Mouse (Mus musculus): Measurements from ENCODE around the gene Gm10778. TPM values are rescaled to one million over a fixed set of nuclear protein-coding genes. Genes with fewer than 3 reads are reported as not detected.

The Gm10778 gene
- polyA plus RNA-seq, 1 experiment from 2014 or later, result 2.9 TPM

DNA sequence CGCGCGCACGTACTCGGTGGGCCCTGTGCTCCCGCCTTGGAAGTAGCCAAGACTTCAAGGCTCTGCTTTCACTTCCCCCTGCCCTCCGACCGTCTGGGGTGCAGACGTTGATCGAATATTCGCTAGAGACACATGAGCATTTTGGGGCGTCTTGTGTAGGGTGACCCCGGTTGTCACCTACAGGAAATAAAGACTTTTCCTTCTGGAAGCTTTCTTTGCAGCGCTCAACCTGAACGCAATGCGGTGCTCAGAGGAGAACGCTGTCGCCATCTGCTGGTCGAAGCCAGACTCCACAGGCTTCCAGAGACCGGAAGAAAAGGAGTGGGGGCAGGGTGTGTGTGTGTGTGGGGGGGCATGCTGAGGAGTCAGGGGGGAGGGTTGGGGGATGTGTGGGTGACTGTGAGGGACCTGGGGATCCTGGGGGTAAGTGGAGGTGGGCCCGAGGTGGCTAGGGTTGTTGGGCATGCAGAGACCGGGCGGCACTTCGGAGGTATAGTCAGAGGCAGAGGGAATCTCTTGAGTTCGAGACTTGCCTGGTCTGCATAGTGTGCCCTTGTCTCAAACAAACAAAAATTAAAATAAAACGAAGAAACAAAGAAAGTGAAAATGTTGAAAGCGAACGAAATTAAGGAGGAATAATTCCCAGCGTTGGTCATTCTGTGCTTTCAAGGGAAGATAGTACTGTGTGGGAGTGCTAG lies 43.7 kb upstream of the Gm10778 start:
- 0 out of 2 replicates have a peak, but pooled peaks have one; percentile 17 for ATAC-seq (replicated peaks; ENCODE audit: insufficient number of reproducible peaks, low FRiP score, low TSS enrichment)
- peaks cover 15% of the 10 kb centered on the region for H3K4me1 ChIP-seq (ENCODE audit: control insufficient read depth, insufficient read depth, low read length)
- no peaks in the 10 kb centered on the region for H3K36me3 ChIP-seq (ENCODE audit: control insufficient read depth, insufficient read depth, low read length)
- no peaks in the 10 kb centered on the region for H3K27me3 ChIP-seq (ENCODE audit: control insufficient read depth, insufficient read depth, low read length)
- H3K4me3 ChIP-seq (ENCODE audit: low read depth, low read length), result peak overlapping the region; percentile 44
- H3K9ac ChIP-seq (ENCODE audit: low read depth, low read length), result peak overlapping the region; percentile 63
- H3K4me2 ChIP-seq, result peak overlapping the region; percentile 64
- no peaks in the 10 kb centered on the region for H3K9me3 ChIP-seq (replicated peaks; ENCODE audit: control insufficient read depth, low read length)
- 18% methylated on average over 29 of the region's 29 CpGs for WGBS (ENCODE audit: insufficient replicate concordance)
- H3K27ac ChIP-seq (ENCODE audit: low read depth, low read length), result peak overlapping the region; percentile 70

DNA sequence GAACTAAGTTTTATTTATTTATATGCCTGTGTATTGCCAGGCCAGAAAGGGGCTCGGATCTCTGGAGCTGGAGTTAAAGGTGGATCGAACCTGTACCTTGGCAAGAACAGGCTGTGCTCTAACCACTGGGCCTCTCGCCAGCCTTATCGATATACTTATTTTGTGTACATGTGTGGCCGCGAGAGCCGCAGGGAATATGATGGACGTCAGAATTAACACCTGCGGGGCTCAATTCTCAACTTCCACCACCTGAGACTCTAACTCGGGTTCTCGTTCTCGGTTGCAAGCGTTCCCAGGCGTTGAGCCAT lies 43.2 kb upstream of the Gm10778 start:
- no peaks in the 10 kb centered on the region for H3K9me3 ChIP-seq (replicated peaks; ENCODE audit: control insufficient read depth, low read length)
- peak overlapping the region; percentile 44 for H3K4me3 ChIP-seq (ENCODE audit: low read depth, low read length)
- H3K27ac ChIP-seq (ENCODE audit: low read depth, low read length), result peak overlapping the region; percentile 70
- peaks cover 14% of the 10 kb centered on the region for H3K4me1 ChIP-seq (ENCODE audit: control insufficient read depth, insufficient read depth, low read length)
- H3K36me3 ChIP-seq (ENCODE audit: control insufficient read depth, insufficient read depth, low read length), result no peaks in the 10 kb centered on the region
- H3K4me2 ChIP-seq, result peak overlapping the region; percentile 64
- 4% methylated on average over 14 of the region's 14 CpGs for WGBS (ENCODE audit: insufficient replicate concordance)
- peak overlapping the region; percentile 63 for H3K9ac ChIP-seq (ENCODE audit: low read depth, low read length)
- no peak for ATAC-seq (replicated peaks; ENCODE audit: insufficient number of reproducible peaks, low FRiP score, low TSS enrichment)
- H3K27me3 ChIP-seq (ENCODE audit: control insufficient read depth, insufficient read depth, low read length), result no peaks in the 10 kb centered on the region

DNA sequence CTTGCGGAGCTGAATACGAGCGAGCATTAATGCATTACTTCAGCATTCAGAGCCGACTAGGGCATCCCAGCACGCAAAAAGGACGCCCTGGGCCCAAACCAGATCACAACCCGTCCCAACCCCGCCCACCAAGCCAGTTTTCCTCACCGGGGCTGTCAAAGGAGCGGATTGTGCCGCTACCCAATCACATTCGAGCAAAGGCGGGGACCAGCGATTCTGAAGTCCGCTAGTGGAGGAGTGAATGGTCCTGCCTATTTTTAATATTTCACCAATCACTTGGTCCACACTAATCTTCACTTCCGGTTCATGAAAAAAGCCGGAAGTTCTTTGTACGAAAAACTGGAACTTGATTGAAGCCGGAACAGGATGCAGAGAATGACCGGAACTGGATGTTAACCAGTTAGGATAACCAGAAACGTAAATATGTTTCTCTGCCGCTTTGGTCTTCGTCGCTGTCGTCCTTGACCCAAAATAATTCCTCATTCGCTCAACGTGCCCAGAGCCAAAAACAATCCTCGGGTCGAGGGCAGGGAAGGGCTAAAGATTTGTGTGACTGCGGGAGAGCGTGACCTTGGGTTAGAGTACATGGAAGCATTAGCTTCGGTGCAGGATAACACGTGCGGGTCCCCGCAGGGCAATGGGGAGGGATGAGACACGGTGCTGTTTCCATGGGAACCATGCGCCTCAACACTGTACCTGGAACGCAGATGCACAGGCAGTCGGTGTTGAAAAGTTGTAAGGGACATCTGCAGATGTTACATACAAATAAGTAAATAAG lies 42.7 kb upstream of the Gm10778 start, which contains the start of gene BC025920:
BC025920 (plus strand) TSS at position 297 of the 778 bp plus-strand sequence.
- Histone ChIP-seq H3K4me1 (ENCODE audit: control insufficient read depth, insufficient read depth, low read length) (peaks cover 13% of the 10 kb centered on the region), H3K27me3 (ENCODE audit: control insufficient read depth, insufficient read depth, low read length) (no peaks in the 10 kb centered on the region), H3K9ac (ENCODE audit: low read depth, low read length) (peak within 1 kb of the TSS; percentile 66), H3K27ac (ENCODE audit: low read depth, low read length) (peak within 1 kb of the TSS; percentile 90), H3K4me2 (peak within 1 kb of the TSS; percentile 66), H3K36me3 (ENCODE audit: control insufficient read depth, insufficient read depth, low read length) (no peaks in the 10 kb centered on the region), H3K9me3 (replicated peaks; ENCODE audit: control insufficient read depth, low read length) (no peaks in the 10 kb centered on the region; the same call in 1 of the 2 replicates), H3K4me3 (ENCODE audit: low read depth, low read length) (peak within 1 kb of the TSS; percentile 48)
- 1% methylated on average over 39 of the region's 39 CpGs for WGBS (ENCODE audit: insufficient replicate concordance)
- ATAC-seq (replicated peaks; ENCODE audit: insufficient number of reproducible peaks, low FRiP score, low TSS enrichment), result peak; percentile 82

DNA sequence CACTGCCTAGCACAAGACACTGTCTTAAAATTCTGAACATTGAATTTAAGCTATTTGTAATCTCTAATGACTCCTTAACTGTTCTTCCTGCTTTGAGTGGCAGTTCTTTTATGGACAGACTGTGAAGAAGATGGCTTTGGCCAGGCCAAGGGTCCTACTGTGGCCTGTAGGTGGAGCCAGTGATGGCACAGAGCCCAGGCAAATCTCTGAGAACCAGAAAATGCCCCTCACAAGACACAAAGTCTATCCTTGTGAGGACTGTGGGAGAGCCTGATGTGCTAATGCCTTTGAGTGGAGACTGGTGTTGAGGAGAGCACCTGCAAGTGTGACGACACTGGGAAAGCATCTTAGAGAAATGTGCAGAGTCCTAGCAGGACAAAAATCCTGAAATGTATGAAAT lies 40.6 kb upstream of the Gm10778 start:
- no peaks in the 10 kb centered on the region for H3K36me3 ChIP-seq (ENCODE audit: control insufficient read depth, insufficient read depth, low read length)
- WGBS (ENCODE audit: insufficient replicate concordance), result 74% methylated on average over 1 of the region's 1 CpGs
- no peak overlapping the region for H3K4me2 ChIP-seq
- H3K27ac ChIP-seq (ENCODE audit: low read depth, low read length), result no peak overlapping the region
- no peak overlapping the region for H3K4me3 ChIP-seq (ENCODE audit: low read depth, low read length)
- no peak overlapping the region for H3K9ac ChIP-seq (ENCODE audit: low read depth, low read length)
- no peaks in the 10 kb centered on the region for H3K27me3 ChIP-seq (ENCODE audit: control insufficient read depth, insufficient read depth, low read length)
- H3K4me1 ChIP-seq (ENCODE audit: control insufficient read depth, insufficient read depth, low read length), result peaks cover 3% of the 10 kb centered on the region; the same call in 1 of the 2 replicates
- ATAC-seq (replicated peaks; ENCODE audit: insufficient number of reproducible peaks, low FRiP score, low TSS enrichment), result no peak
- no peaks in the 10 kb centered on the region; the same call in 1 of the 2 replicates for H3K9me3 ChIP-seq (replicated peaks; ENCODE audit: control insufficient read depth, low read length)

DNA sequence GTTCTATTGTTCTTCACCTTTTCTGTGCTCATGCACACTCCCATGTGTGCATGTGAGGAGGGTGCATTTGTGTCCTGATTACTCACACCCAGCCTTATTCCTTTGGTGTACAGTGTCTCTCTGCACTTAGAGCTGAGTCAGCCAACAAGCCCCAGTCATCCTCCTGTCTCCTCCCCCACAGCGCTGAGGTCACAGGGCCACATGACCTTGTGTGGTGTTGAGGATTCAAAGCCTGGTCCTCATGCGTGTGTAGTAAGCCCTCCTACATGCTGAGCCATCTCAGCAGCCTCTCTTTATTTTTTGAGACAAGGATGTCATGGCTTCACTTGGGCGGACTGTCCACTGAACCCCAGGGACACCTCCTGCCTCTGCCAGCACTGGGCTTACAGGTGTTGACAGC lies 36.1 kb upstream of the Gm10778 start:
- Histone ChIP-seq H3K27ac (ENCODE audit: low read depth, low read length) (no peak overlapping the region), H3K4me2 (no peak overlapping the region), H3K4me1 (ENCODE audit: control insufficient read depth, insufficient read depth, low read length) (no peaks in the 10 kb centered on the region), H3K9me3 (replicated peaks; ENCODE audit: control insufficient read depth, low read length) (no peaks in the 10 kb centered on the region; the same call in 1 of the 2 replicates), H3K9ac (ENCODE audit: low read depth, low read length) (no peak overlapping the region), H3K4me3 (ENCODE audit: low read depth, low read length) (no peak overlapping the region), H3K27me3 (ENCODE audit: control insufficient read depth, insufficient read depth, low read length) (no peaks in the 10 kb centered on the region), H3K36me3 (ENCODE audit: control insufficient read depth, insufficient read depth, low read length) (no peaks in the 10 kb centered on the region)
- WGBS (ENCODE audit: insufficient replicate concordance), result 58% methylated on average over 3 of the region's 3 CpGs
- ATAC-seq (replicated peaks; ENCODE audit: insufficient number of reproducible peaks, low FRiP score, low TSS enrichment), result no peak

DNA sequence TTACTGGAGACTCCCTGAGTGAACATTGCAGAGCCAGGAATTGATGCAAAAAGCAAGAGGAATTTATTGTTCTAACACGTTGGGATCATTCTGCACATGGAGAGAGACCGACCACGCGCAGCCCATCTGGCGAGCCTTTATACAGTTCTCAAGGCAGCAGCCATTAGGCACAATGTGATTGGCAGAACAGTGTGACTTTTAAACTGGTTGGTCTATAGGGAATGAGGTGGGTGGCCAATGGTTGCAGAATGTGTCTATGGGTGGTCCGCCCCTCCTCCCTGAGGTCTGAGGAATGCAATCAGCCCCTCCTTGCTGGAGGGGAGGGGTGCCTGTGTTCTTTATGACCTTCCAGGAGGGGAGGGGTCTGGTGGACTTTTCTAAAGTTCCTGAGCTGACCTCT lies 33.4 kb upstream of the Gm10778 start:
- 81% methylated on average over 6 of the region's 6 CpGs for WGBS (ENCODE audit: insufficient replicate concordance)
- no peak for ATAC-seq (replicated peaks; ENCODE audit: insufficient number of reproducible peaks, low FRiP score, low TSS enrichment)

DNA sequence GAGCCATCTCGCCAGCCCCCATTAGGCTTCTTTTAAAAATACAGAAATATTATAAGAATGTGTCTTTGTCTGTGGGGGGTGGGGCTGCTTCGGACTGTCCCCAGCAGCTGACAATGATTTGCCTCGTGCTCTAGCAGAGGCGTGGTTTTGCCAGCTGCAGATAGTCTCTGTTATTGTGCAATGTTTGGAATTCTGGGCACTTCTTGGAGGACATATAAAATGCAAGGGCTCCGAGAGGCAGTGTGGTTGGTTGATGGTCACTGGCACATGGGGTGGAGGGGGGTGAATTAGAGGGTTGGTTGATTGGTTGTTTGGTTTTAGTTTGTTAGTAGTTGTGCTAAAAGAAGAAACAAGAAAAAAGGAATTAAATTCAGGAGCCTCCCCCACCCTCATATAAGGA lies 28.9 kb upstream of the Gm10778 start:
- no peak overlapping the region for H3K4me3 ChIP-seq (ENCODE audit: low read depth, low read length)
- 77% methylated on average over 5 of the region's 5 CpGs for WGBS (ENCODE audit: insufficient replicate concordance)
- H3K36me3 ChIP-seq (ENCODE audit: control insufficient read depth, insufficient read depth, low read length), result 0 out of 2 replicates have a peak, but pooled peaks cover 9% of the 10 kb centered on the region
- no peak for ATAC-seq (replicated peaks; ENCODE audit: insufficient number of reproducible peaks, low FRiP score, low TSS enrichment)
- H3K4me2 ChIP-seq, result no peak overlapping the region
- H3K9ac ChIP-seq (ENCODE audit: low read depth, low read length), result no peak overlapping the region
- no peaks in the 10 kb centered on the region for H3K27me3 ChIP-seq (ENCODE audit: control insufficient read depth, insufficient read depth, low read length)
- no peaks in the 10 kb centered on the region for H3K9me3 ChIP-seq (replicated peaks; ENCODE audit: control insufficient read depth, low read length)
- H3K27ac ChIP-seq (ENCODE audit: low read depth, low read length), result no peak overlapping the region
- no peaks in the 10 kb centered on the region for H3K4me1 ChIP-seq (ENCODE audit: control insufficient read depth, insufficient read depth, low read length)

More for the DNA sequence above, 33.4 kb upstream of the Gm10778 start:
- Histone ChIP-seq H3K4me1 (ENCODE audit: control insufficient read depth, insufficient read depth, low read length) (no peaks in the 10 kb centered on the region), H3K36me3 (ENCODE audit: control insufficient read depth, insufficient read depth, low read length) (no peaks in the 10 kb centered on the region), H3K27me3 (ENCODE audit: control insufficient read depth, insufficient read depth, low read length) (no peaks in the 10 kb centered on the region), H3K4me3 (ENCODE audit: low read depth, low read length) (no peak overlapping the region), H3K9ac (ENCODE audit: low read depth, low read length) (no peak overlapping the region), H3K9me3 (replicated peaks; ENCODE audit: control insufficient read depth, low read length) (no peaks in the 10 kb centered on the region; the same call in 1 of the 2 replicates), H3K27ac (ENCODE audit: low read depth, low read length) (no peak overlapping the region), H3K4me2 (no peak overlapping the region)

DNA sequence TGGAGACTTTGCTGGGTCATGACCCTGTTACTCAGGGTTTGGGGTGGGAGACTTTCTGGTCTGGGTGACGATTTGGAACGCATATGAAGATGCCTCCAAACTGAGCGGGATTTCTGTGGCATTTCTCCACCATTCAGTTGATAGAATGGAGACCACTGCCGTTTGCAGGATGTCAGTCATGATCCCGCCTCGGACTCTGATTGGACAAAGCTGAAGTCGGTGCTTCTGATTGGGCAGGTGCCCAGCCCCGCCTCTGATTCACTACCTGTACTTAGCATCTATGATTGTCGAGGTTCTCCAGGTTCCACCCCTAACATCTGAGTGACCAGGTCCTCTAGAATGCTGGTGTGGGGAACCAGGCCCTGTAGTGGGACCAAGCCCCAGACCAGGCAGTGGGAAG lies 28.1 kb upstream of the Gm10778 start:
- no peak overlapping the region for H3K4me2 ChIP-seq
- H3K36me3 ChIP-seq (ENCODE audit: control insufficient read depth, insufficient read depth, low read length), result 0 out of 2 replicates have a peak, but pooled peaks cover 9% of the 10 kb centered on the region
- H3K9me3 ChIP-seq (replicated peaks; ENCODE audit: control insufficient read depth, low read length), result no peaks in the 10 kb centered on the region
- H3K27ac ChIP-seq (ENCODE audit: low read depth, low read length), result no peak overlapping the region
- 40% methylated on average over 9 of the region's 9 CpGs for WGBS (ENCODE audit: insufficient replicate concordance)
- no peak for ATAC-seq (replicated peaks; ENCODE audit: insufficient number of reproducible peaks, low FRiP score, low TSS enrichment)
- H3K4me3 ChIP-seq (ENCODE audit: low read depth, low read length), result no peak overlapping the region
- no peaks in the 10 kb centered on the region for H3K27me3 ChIP-seq (ENCODE audit: control insufficient read depth, insufficient read depth, low read length)
- no peak overlapping the region for H3K9ac ChIP-seq (ENCODE audit: low read depth, low read length)
- no peaks in the 10 kb centered on the region for H3K4me1 ChIP-seq (ENCODE audit: control insufficient read depth, insufficient read depth, low read length)

Measured in heart, embryonic 11.5 days (tissue).